Mouse (Mus musculus) lung, adult 2 months (tissue): ENCODE results near the gene Nhlrc4.

Source experiments
- CTCF ChIP-seq: fragments of 200-500 bp; IDR thresholded peaks from 2 replicates; pipeline ENCODE4 v1.5.1; 2011; ENCODE audit warnings: mild to moderate bottlenecking, low read length, control low read depth; ENCODE audit not compliant: insufficient read depth
- POLR2A ChIP-seq: fragments of 200-500 bp; IDR thresholded peaks from 2 replicates; pipeline ENCODE4 v1.6.1; 2011; ENCODE audit warnings: low read depth, mild to moderate bottlenecking, control low read depth, low read length, borderline replicate concordance; ENCODE audit errors: extremely low read depth

- TF ChIP-seq POLR2A (no peak), CTCF (no peak)
These were observed 5.9 kb upstream of the Nhlrc4 start for GRCm38 (mm10) chr17:25950706-25951105.
